Mouse (Mus musculus) kidney, adult 2 months (tissue): ENCODE measurements around the gene Nup43.

Experiments
- CTCF ChIP-seq: fragments of 200-500 bp; conservative IDR thresholded peaks from 2 replicates; pipeline ENCODE4 v1.5.1; 2011; ENCODE audit warnings: low read depth, mild to moderate bottlenecking, control low read depth, low read length, moderate library complexity, mixed read lengths; ENCODE audit not compliant: insufficient read depth, insufficient read length
- POLR2A ChIP-seq: fragments of 200-500 bp; IDR thresholded peaks from one replicate; pipeline ENCODE4 v1.6.1; 2011; ENCODE audit warnings: low read depth, low read length, control low read depth

GRCm38 (mm10) chr10:7673673-7674072 is 6.4 kb downstream of the Nup43 start:
- TF ChIP-seq CTCF, result peak; percentile 24; the same call in 1 of the 2 replicates
- no peak for TF ChIP-seq POLR2A
